Mouse (Mus musculus) liver, adult 2 months (tissue): ENCODE measurements at regions not wholly inside any gene's neighbourhood (a gene's known extent, or its start where the extent isn't known, plus 50 kb on each side); places are given as distances from the start of the nearest gene placed in this dataset.
A peak's percentile ranks its signal among the peaks of the same experiment; 100 is the strongest.

Source experiments
- DNase-seq: peaks from one replicate; pipeline ENCODE4 v3.0.0-alpha.2; 2011; ENCODE audit warnings: low read depth, low spot score; ENCODE audit errors: extremely low read depth
- H3K27ac ChIP-seq: fragments of 200-500 bp; replicated peaks from 2 replicates; pipeline ENCODE4 v1.5.1; 2012; ENCODE audit warnings: low read depth, mild to moderate bottlenecking, control low read depth, inconsistent platforms, low read length; ENCODE audit not compliant: insufficient read depth
- H3K27me3 ChIP-seq: fragments of 200-500 bp; 2 replicates; pipeline ENCODE4 v1.6.1; 2012; ENCODE audit warnings: mild to moderate bottlenecking, moderate library complexity, low read length, inconsistent platforms; ENCODE audit not compliant: control insufficient read depth, insufficient read depth
- H3K36me3 ChIP-seq: fragments of 200-500 bp; 2 replicates; pipeline ENCODE4 v1.6.1; 2012; ENCODE audit warnings: low read length, inconsistent platforms; ENCODE audit not compliant: control insufficient read depth, insufficient read depth
- H3K4me1 ChIP-seq: fragments of 200-500 bp; 2 replicates; pipeline ENCODE4 v1.6.1; 2011; ENCODE audit warnings: low read length; ENCODE audit not compliant: control insufficient read depth, insufficient read depth
- H3K4me3 ChIP-seq: fragments of 200-500 bp; 2 replicates; pipeline ENCODE4 v1.5.1; 2011; ENCODE audit warnings: low read depth, mild to moderate bottlenecking, control low read depth, low read length, moderate library complexity; ENCODE audit not compliant: insufficient read depth
- H3K79me2 ChIP-seq: fragments of 200-500 bp; 2 replicates; pipeline ENCODE4 v1.6.1; 2012; ENCODE audit warnings: inconsistent platforms, mild to moderate bottlenecking, low read length, moderate library complexity; ENCODE audit not compliant: control insufficient read depth, insufficient read depth
- H3K9ac ChIP-seq: fragments of 200-500 bp; 2 replicates; pipeline ENCODE4 v1.6.1; 2012; ENCODE audit warnings: low read depth, mild to moderate bottlenecking, control low read depth, inconsistent platforms, low read length
- CTCF ChIP-seq: fragments of 200-500 bp; IDR thresholded peaks from 2 replicates; pipeline ENCODE4 v1.5.1; 2011; ENCODE audit warnings: low read depth, low read length, control low read depth
- POLR2A ChIP-seq: fragments of 200-500 bp; IDR thresholded peaks from 2 replicates; pipeline ENCODE4 v1.6.1; 2011; ENCODE audit warnings: low read length, control low read depth; ENCODE audit not compliant: insufficient read depth; ENCODE audit errors: extremely low read depth
- WGBS: fragments of 180-500 bp; shearing (Covaris S2); methylation state at CpG from one replicate; pipeline ENCODE4 v1.1.7; 2018; 5-methylcytosine and 5-hydroxymethylcytosine counted together

GRCm38 (mm10) chr16:24341736-24342135 is 51.6 kb upstream of the Lpp start:
- Histone ChIP-seq H3K27ac (no peak overlapping the region), H3K79me2 (no peaks in the 10 kb centered on the region), H3K4me1 (no peaks in the 10 kb centered on the region), H3K36me3 (no peaks in the 10 kb centered on the region), H3K4me3 (no peak overlapping the region), H3K9ac (no peak overlapping the region), H3K27me3 (no peaks in the 10 kb centered on the region)
- WGBS, result 92% methylated on average over 7 of the region's 7 CpGs
- TF ChIP-seq CTCF (no peak), POLR2A (no peak)
- no peak for DNase-seq

- Histone ChIP-seq H3K36me3 (no peaks in the 10 kb centered on the region), H3K4me1 (no peaks in the 10 kb centered on the region), H3K27ac (no peak overlapping the region), H3K79me2 (no peaks in the 10 kb centered on the region), H3K27me3 (no peaks in the 10 kb centered on the region), H3K9ac (no peak overlapping the region), H3K4me3 (no peak overlapping the region)
- WGBS, result 92% methylated on average over 7 of the region's 7 CpGs
- no peak for TF ChIP-seq POLR2A
- no peak for DNase-seq
These were observed 52.7 kb upstream of the Lpp start for GRCm38 (mm10) chr16:24340646-24341045.

GRCm38 (mm10) chr16:24339320-24340265 is 53.7 kb upstream of the Lpp start:
- Histone ChIP-seq H3K36me3 (no peaks in the 10 kb centered on the region), H3K4me1 (no peaks in the 10 kb centered on the region), H3K79me2 (no peaks in the 10 kb centered on the region), H3K4me3 (no peak overlapping the region), H3K27me3 (no peaks in the 10 kb centered on the region), H3K27ac (no peak overlapping the region), H3K9ac (no peak overlapping the region)
- TF ChIP-seq POLR2A (no peak), CTCF (no peak)
- WGBS, result 80% methylated on average over 10 of the region's 10 CpGs
- DNase-seq, result no peak

- Histone ChIP-seq H3K4me3 (no peak overlapping the region), H3K27ac (no peak overlapping the region), H3K36me3 (no peaks in the 10 kb centered on the region), H3K4me1 (no peaks in the 10 kb centered on the region), H3K79me2 (no peaks in the 10 kb centered on the region), H3K9ac (no peak overlapping the region), H3K27me3 (no peaks in the 10 kb centered on the region)
- WGBS, result 96% methylated on average over 7 of the region's 7 CpGs
- TF ChIP-seq POLR2A, result no peak
- no peak for TF ChIP-seq CTCF
- DNase-seq, result no peak
These were observed 54.9 kb upstream of the Lpp start for GRCm38 (mm10) chr16:24338404-24338803.

- H3K36me3 ChIP-seq, result no peaks in the 10 kb centered on the region
- no peak overlapping the region for H3K9ac ChIP-seq
- WGBS, result 31% methylated on average over 2 of the region's 2 CpGs
These were observed 58.9 kb upstream of the Lpp start for GRCm38 (mm10) chr16:24334389-24334788.

GRCm38 (mm10) chr16:24331446-24332020 is 61.8 kb upstream of the Lpp start:
- no peaks in the 10 kb centered on the region for H3K36me3 ChIP-seq
- 88% methylated on average over 13 of the region's 13 CpGs for whole genome bisulfite sequencing
- no peak overlapping the region for H3K4me3 ChIP-seq
- no peak for DNase-seq
- H3K79me2 ChIP-seq, result no peaks in the 10 kb centered on the region
- H3K4me1 ChIP-seq, result no peaks in the 10 kb centered on the region; the same call in 1 of the 2 replicates
- TF ChIP-seq CTCF (no peak), POLR2A (no peak)
- H3K9ac ChIP-seq, result no peak overlapping the region
- no peaks in the 10 kb centered on the region for H3K27me3 ChIP-seq
- no peak overlapping the region for H3K27ac ChIP-seq

More at GRCm38 (mm10) chr16:24334389-24334788, 58.9 kb upstream of the Lpp start:
- DNase-seq, result peak; percentile 18
- TF ChIP-seq POLR2A, result no peak
- no peak for TF ChIP-seq CTCF
- H3K4me3 ChIP-seq, result no peak overlapping the region
- no peak overlapping the region for H3K27ac ChIP-seq
- no peaks in the 10 kb centered on the region for H3K27me3 ChIP-seq
- no peaks in the 10 kb centered on the region; the same call in 1 of the 2 replicates for H3K4me1 ChIP-seq
- no peaks in the 10 kb centered on the region for H3K79me2 ChIP-seq
